ENCODE assay signal across 21 mouse cellular contexts in genomic region chr10:61417046-61417445, GRCm38 (mm10). TPM values are rescaled to one million over a fixed set of nuclear protein-coding genes. Genes with fewer than 3 reads are reported as not detected.
"Had no signal": no experiment of that assay in that cellular context is flagged by ENCODE, and none has a peak within 500 bp of the region (broad histone marks: within the 10 kb centered on the region; RNA-seq: fewer than 3 reads in every experiment).

No protein-coding gene starts in this region.

- H3K9me3 ChIP-seq: lung, embryonic 15.5 days; neural tube, embryonic 12.5 days; stomach, embryonic 15.5 days had no signal

- H3K4me2 ChIP-seq: lung, embryonic 15.5 days had no signal

- H3K27ac ChIP-seq: lung, embryonic 15.5 days; macrophage; neural tube, embryonic 12.5 days; stomach, embryonic 15.5 days; stomach, postnatal 0 days had no signal

- H3K9ac ChIP-seq: liver, postnatal 0 days; lung, embryonic 15.5 days; neural tube, embryonic 12.5 days; stomach, embryonic 15.5 days had no signal

- DNase-seq: liver, postnatal 0 days; lung, adult 2 months; lung, postnatal 14 days; lung, postnatal 36 days; midbrain, embryonic 14.5 days; right cerebral cortex, postnatal 14 days; thymus, adult 2 months; thymus, postnatal 25 days; thymus, postnatal 4 days had no signal

- H3K36me3 ChIP-seq: lung, embryonic 15.5 days; neural tube, embryonic 12.5 days; stomach, embryonic 15.5 days had no signal

- ATAC-seq: liver, postnatal 0 days; lung, postnatal 0 days; midbrain, embryonic 16.5 days had no signal

- H3K4me3 ChIP-seq: megakaryocyte, embryonic 14.5 days; myocyte; neural tube, embryonic 12.5 days; stomach, embryonic 15.5 days had no signal

RNA-seq across cellular contexts. Expression of gene Nodal, which starts 0.7 kb away (rescaled TPM):
- total RNA-seq: megakaryocyte progenitor cell, adult 5-6 weeks; neutrophil, adult 5-6 weeks had no signal
- polyA plus RNA-seq: macrophage; midbrain, embryonic 11.5 days; midbrain, embryonic 14.5 days; neural tube, embryonic 12.5 days; stomach, postnatal 0 days had no signal

RNA-seq across cellular contexts. Expression of gene Pald1, which starts 33.7 kb away (rescaled TPM):
- total RNA-seq: megakaryocyte progenitor cell, adult 5-6 weeks; neutrophil, adult 5-6 weeks had no signal
